Mouse (Mus musculus) midbrain, embryonic 16.5 days (tissue): ENCODE data around the gene Acta1. TPM values are rescaled to one million over a fixed set of nuclear protein-coding genes. Genes with fewer than 3 reads are reported as not detected.

Experiments
- ATAC-seq: fragments of 200-750 bp; cut with Nextera tagmentation; 2 replicates; pipeline ENCODE4 v1.8.0; 2017; ENCODE audit warnings: moderate TSS enrichment
- H3K27ac ChIP-seq: fragments of 300-500 bp; sonication (generic); 2 replicates; pipeline ENCODE4 v1.5.1; 2014; ENCODE audit warnings: mild to moderate bottlenecking, low read length, mixed read lengths
- H3K27me3 ChIP-seq: fragments of 300-500 bp; sonication (generic); 2 replicates; pipeline ENCODE4 v1.6.1; 2014; ENCODE audit warnings: low read depth, low read length, mixed read lengths; ENCODE audit not compliant: control insufficient read depth, insufficient read depth
- H3K36me3 ChIP-seq: fragments of 300-500 bp; sonication (generic); 2 replicates; pipeline ENCODE4 v1.6.1; 2014; ENCODE audit warnings: mild to moderate bottlenecking, low read length, moderate library complexity, mixed read lengths; ENCODE audit not compliant: control insufficient read depth, insufficient read depth
- H3K4me1 ChIP-seq: fragments of 300-500 bp; sonication (generic); 2 replicates; pipeline ENCODE4 v1.6.1; 2014; ENCODE audit warnings: mild to moderate bottlenecking, low read length, mixed read lengths; ENCODE audit not compliant: control insufficient read depth, insufficient read depth
- H3K4me2 ChIP-seq: fragments of 300-500 bp; sonication (generic); 2 replicates; pipeline ENCODE4 v1.6.1; 2014; ENCODE audit warnings: mild to moderate bottlenecking, low read length, mixed read lengths
- H3K4me3 ChIP-seq: fragments of 300-500 bp; sonication (generic); 2 replicates; pipeline ENCODE4 v1.5.1; 2014; ENCODE audit warnings: low read depth, mild to moderate bottlenecking, low read length, moderate library complexity, mixed read lengths
- H3K9ac ChIP-seq: fragments of 300-500 bp; sonication (generic); 2 replicates; pipeline ENCODE4 v1.6.1; 2014; ENCODE audit warnings: low read depth, low read length, mixed read lengths
- H3K9me3 ChIP-seq: fragments of 300-500 bp; sonication (generic); replicated peaks from 2 replicates; pipeline ENCODE4 v1.6.1; 2014; ENCODE audit warnings: mild to moderate bottlenecking, low read length, mixed read lengths; ENCODE audit not compliant: control insufficient read depth, poor library complexity, severe bottlenecking
- WGBS: fragments of 180-500 bp; shearing (Covaris S2); extraction: QIAGEN DNeasy Blood & Tissue Kit; methylation state at CpG from one replicate; pipeline ENCODE4 v1.1.7; 2014; 5-methylcytosine and 5-hydroxymethylcytosine counted together
- polyA plus RNA-seq: library from polyadenylated mRNA; unstranded; fragments of >200 nt; fragmentation: Nextera tagmentation; extraction: Ambion mirVana; gene quantifications from 2 replicates; pipeline ENCODE4 v1.2.1, GENCODE M21; 2015

Gene Acta1
- polyA plus RNA-seq: 8.9 and 10.4 TPM in 2 replicates

GRCm38 (mm10) chr8:123894502-123895097 is at the start of gene Acta1:
TSS of gene Acta1 (minus strand) at chr8:123894751.
- H3K4me2 ChIP-seq: no peak within 1 kb of the TSS
- H3K9me3 ChIP-seq: no peaks in the 10 kb centered on the region
- no peak within 1 kb of the TSS for H3K9ac ChIP-seq
- peaks cover 24% of the 10 kb centered on the region for H3K27me3 ChIP-seq
- H3K4me3 ChIP-seq: no peak within 1 kb of the TSS
- no peak within 1 kb of the TSS for H3K27ac ChIP-seq
- no peaks in the 10 kb centered on the region for H3K36me3 ChIP-seq
- no peak for ATAC-seq
- H3K4me1 ChIP-seq: peaks cover 8% of the 10 kb centered on the region
- 25% methylated on average over 15 of the region's 15 CpGs for WGBS

GRCm38 (mm10) chr8:123929026-123929425 is 34.5 kb upstream of the Acta1 start:
- WGBS: 95% methylated on average over 7 of the region's 7 CpGs
- Histone ChIP-seq H3K9ac (no peak overlapping the region), H3K4me2 (no peak overlapping the region), H3K9me3 (no peaks in the 10 kb centered on the region), H3K27ac (no peak overlapping the region), H3K27me3 (no peaks in the 10 kb centered on the region), H3K36me3 (peaks cover 7% of the 10 kb centered on the region), H3K4me1 (no peaks in the 10 kb centered on the region), H3K4me3 (no peak overlapping the region)
- no peak for ATAC-seq

GRCm38 (mm10) chr8:123925671-123926070 is 31.1 kb upstream of the Acta1 start:
- Histone ChIP-seq H3K27me3 (no peaks in the 10 kb centered on the region), H3K9me3 (no peaks in the 10 kb centered on the region), H3K4me1 (no peaks in the 10 kb centered on the region), H3K4me2 (no peak overlapping the region), H3K4me3 (no peak overlapping the region), H3K36me3 (peaks cover 15% of the 10 kb centered on the region), H3K9ac (no peak overlapping the region), H3K27ac (no peak overlapping the region)
- no peak for ATAC-seq
- WGBS: 87% methylated on average over 3 of the region's 3 CpGs

GRCm38 (mm10) chr8:123924719-123925118 is 30.2 kb upstream of the Acta1 start:
- ATAC-seq: peak; percentile 79; the same call in 1 of the 2 replicates
- 16% methylated on average over 2 of the region's 2 CpGs for WGBS

GRCm38 (mm10) chr8:123914635-123915034 is 20.1 kb upstream of the Acta1 start:
- Histone ChIP-seq H3K27me3 (no peaks in the 10 kb centered on the region), H3K4me2 (no peak overlapping the region), H3K36me3 (peaks cover 39% of the 10 kb centered on the region), H3K9ac (no peak overlapping the region), H3K9me3 (no peaks in the 10 kb centered on the region), H3K27ac (no peak overlapping the region), H3K4me1 (no peaks in the 10 kb centered on the region), H3K4me3 (no peak overlapping the region)
- no peak for ATAC-seq
- 97% methylated on average over 3 of the region's 3 CpGs for WGBS

More at GRCm38 (mm10) chr8:123924719-123925118, 30.2 kb upstream of the Acta1 start:
- Histone ChIP-seq H3K36me3 (peaks cover 17% of the 10 kb centered on the region), H3K27ac (no peak overlapping the region), H3K9ac (no peak overlapping the region), H3K27me3 (no peaks in the 10 kb centered on the region), H3K9me3 (no peaks in the 10 kb centered on the region), H3K4me1 (no peaks in the 10 kb centered on the region), H3K4me2 (no peak overlapping the region), H3K4me3 (no peak overlapping the region)

- H3K36me3 ChIP-seq: peaks cover 40% of the 10 kb centered on the region
- no peak for ATAC-seq
- no peaks in the 10 kb centered on the region for H3K27me3 ChIP-seq
- no peak overlapping the region for H3K4me3 ChIP-seq
- 93% methylated on average over 4 of the region's 4 CpGs for WGBS
- H3K9ac ChIP-seq: no peak overlapping the region
- H3K4me1 ChIP-seq: no peaks in the 10 kb centered on the region
- H3K4me2 ChIP-seq: no peak overlapping the region
- no peak overlapping the region for H3K27ac ChIP-seq
- no peaks in the 10 kb centered on the region for H3K9me3 ChIP-seq
Measured at GRCm38 (mm10) chr8:123912265-123912664, 17.7 kb upstream of the Acta1 start.

DNA sequence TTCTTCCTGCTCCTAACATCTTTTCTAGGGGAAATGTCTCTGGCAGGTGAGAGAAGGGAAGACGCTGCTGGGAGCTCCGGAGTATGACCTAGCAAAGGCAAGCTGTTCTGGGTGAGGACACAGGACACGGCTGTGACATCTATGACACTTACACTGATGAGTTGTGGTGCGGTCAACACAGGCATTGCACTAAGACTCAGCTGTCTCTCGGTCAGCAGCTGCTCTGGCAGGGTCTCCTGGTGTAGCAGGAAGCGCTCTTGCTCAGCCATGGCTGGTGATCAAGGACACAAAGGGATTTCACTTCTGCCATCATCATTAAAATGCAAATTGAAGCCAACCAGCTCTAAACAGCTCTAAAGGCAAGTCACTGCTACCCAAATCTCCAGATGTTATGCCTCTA is 13.1 kb upstream of the Acta1 start:
- no peak overlapping the region for H3K4me3 ChIP-seq
- H3K27me3 ChIP-seq: no peaks in the 10 kb centered on the region
- ATAC-seq: no peak
- H3K9me3 ChIP-seq: no peaks in the 10 kb centered on the region
- H3K4me2 ChIP-seq: no peak overlapping the region
- H3K27ac ChIP-seq: no peak overlapping the region
- H3K9ac ChIP-seq: no peak overlapping the region
- 95% methylated on average over 6 of the region's 6 CpGs for WGBS
- H3K4me1 ChIP-seq: no peaks in the 10 kb centered on the region
- peaks cover 44% of the 10 kb centered on the region for H3K36me3 ChIP-seq

GRCm38 (mm10) chr8:123902653-123903052 is 8.1 kb upstream of the Acta1 start:
- Histone ChIP-seq H3K9me3 (no peaks in the 10 kb centered on the region), H3K4me1 (no peaks in the 10 kb centered on the region), H3K27ac (no peak overlapping the region), H3K36me3 (peaks cover 44% of the 10 kb centered on the region), H3K4me3 (no peak overlapping the region), H3K9ac (no peak overlapping the region), H3K27me3 (no peaks in the 10 kb centered on the region), H3K4me2 (no peak overlapping the region)
- ATAC-seq: no peak
- 89% methylated on average over 7 of the region's 7 CpGs for WGBS

DNA sequence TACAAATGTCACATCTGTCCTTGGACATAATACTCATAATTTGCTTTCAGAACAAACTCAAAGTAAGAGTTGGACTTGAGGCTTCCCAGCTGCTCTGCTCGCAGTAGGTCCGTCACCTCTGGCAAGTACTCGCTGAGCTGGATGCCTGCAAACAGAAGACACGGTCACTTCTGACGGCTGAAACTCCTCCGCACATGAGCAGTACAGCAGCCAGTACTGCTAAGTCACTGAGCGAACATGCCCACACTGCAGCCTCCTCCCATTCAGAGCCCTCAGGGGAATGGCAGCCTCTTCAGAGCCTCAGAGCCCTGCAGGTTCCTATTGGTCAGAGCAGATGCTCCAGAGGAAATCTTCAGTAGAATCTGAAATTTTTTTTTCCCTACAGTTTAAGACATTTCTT is 4.8 kb upstream of the Acta1 start:
- H3K9me3 ChIP-seq: no peaks in the 10 kb centered on the region
- no peak overlapping the region for H3K4me3 ChIP-seq
- no peak for ATAC-seq
- WGBS: 89% methylated on average over 7 of the region's 7 CpGs
- no peak overlapping the region for H3K9ac ChIP-seq
- H3K27ac ChIP-seq: no peak overlapping the region
- H3K27me3 ChIP-seq: peaks cover 10% of the 10 kb centered on the region
- peaks cover 30% of the 10 kb centered on the region for H3K36me3 ChIP-seq
- no peak overlapping the region for H3K4me2 ChIP-seq
- H3K4me1 ChIP-seq: no peaks in the 10 kb centered on the region
